Mouse (Mus musculus): Measurements from ENCODE around the gene Tmem165.

DNA sequence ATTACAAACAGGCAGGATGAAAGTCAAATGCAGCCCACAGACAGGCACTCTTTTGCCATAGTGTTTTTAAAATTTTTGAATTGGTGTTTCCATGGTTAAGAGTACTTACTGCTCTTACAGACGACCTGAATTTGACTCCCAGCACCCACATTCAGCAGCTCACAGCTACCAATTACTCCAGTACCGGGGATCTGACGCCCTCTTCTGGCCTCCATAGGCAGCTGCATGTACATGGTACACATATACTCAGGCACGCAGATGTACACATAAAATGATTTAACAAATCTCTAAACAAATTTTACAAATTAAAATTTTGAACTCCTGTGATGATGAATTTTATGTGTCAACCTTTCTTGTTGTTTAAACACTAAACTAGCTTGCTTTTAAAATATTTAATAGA lies 13.2 kb upstream of the Tmem165 start:
- TF ChIP-seq CTCF (IDR thresholded peaks at IDR 0.05) (no peak), EP300 (IDR thresholded peaks at IDR 0.05) (no peak)
